In the genomic region with DNA sequence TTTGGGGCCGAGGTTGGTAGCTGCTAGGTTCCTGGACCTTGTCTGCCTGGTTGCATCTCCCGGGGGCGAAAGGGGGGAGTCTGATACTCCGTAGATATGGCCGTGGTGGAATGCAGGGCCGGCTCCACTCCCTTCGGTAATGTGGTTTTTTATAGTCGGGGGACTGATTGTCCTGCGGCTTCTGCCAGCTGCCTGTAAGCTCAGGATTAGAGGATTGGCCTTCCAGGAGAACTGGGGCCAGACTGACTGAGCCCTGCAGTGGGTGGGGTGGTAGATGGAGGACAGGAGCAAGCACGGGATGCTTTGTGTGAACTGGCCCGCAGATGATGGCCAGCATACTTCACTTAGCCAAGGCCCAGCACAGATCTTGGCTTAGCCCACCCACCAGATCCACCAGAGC, we compare ENCODE assay signal across 16 mouse cellular contexts. TPM values are rescaled to one million over a fixed set of nuclear protein-coding genes. Genes with fewer than 3 reads are reported as not detected.
"Had no signal": no experiment of that assay in that cellular context is flagged by ENCODE, and none has a peak within 500 bp of the region (broad histone marks: within the 10 kb centered on the region; RNA-seq: fewer than 3 reads in every experiment).

No protein-coding gene starts in this region.

- H3K4me1 ChIP-seq: kidney, embryonic 15.5 days; limb, embryonic 13.5 days; stomach, embryonic 15.5 days had no signal

- H3K4me3 ChIP-seq: kidney, embryonic 15.5 days; limb, embryonic 13.5 days; midbrain, embryonic 13.5 days; neural tube, embryonic 15.5 days; stomach, embryonic 15.5 days had no signal

- H3K36me3 ChIP-seq: kidney, embryonic 15.5 days; limb, embryonic 13.5 days; midbrain, embryonic 13.5 days; stomach, embryonic 15.5 days had no signal

- H3K9me3 ChIP-seq: kidney, embryonic 15.5 days; limb, embryonic 13.5 days; midbrain, embryonic 13.5 days; neural tube, embryonic 15.5 days; stomach, embryonic 15.5 days had no signal

- H3K27me3 ChIP-seq: kidney, embryonic 15.5 days; midbrain, embryonic 13.5 days; stomach, embryonic 15.5 days had no signal

- H3K27ac ChIP-seq: kidney, embryonic 15.5 days; limb, embryonic 13.5 days; liver, embryonic 14.5 days; midbrain, embryonic 13.5 days; neural tube, embryonic 15.5 days; stomach, embryonic 15.5 days had no signal

- DNase-seq: kidney, adult 2 months; kidney, postnatal 14 days; left cerebral cortex, postnatal 4 days; lung, adult 18-20 months; right cerebral cortex, adult 18-20 months; right cerebral cortex, postnatal 25 days; thymus, adult 2 months; thymus, postnatal 25 days had no signal

RNA-seq across cellular contexts. Expression of gene Dok7, which starts 16.7 kb away (rescaled TPM):
- total RNA-seq: liver, adult 2 months; megakaryocyte-erythroid progenitor cell, adult 5-6 weeks had no signal
- polyA plus RNA-seq: liver, adult 2 months had no signal
